Mouse (Mus musculus): Measurements from ENCODE around the gene Galp.

DNA sequence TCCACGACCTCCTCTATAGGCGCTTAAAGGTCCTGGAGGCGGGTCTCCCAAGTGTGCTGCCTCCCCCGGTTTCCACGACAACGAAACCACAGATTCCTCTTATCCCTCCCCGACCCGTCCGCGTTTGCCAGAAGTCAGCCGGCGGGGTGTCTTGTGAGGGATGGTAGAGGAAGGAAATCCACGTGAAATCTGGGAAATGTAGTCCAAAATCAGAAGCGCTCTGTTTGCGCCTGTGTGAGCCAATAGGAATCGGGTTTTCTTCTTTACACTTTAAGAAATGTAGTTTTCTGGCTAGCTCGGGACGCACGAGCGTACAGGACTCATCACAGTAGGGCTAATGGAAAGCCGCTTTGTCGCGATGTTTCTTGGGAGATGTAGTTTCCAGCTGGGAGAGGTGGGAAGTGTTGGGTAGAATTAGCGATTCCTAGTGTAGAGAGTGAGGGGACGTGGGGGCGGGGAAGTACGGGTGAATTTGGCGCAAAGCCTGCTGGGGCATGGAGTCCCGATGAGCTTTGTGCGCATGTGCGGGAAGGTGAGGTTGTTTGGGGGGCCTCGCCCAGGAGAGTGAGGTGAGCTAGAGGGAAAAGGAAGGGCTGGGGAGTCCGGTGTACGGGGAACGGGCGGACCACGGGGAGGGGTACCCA is 24.8 kb upstream of the Galp start, which contains the start of gene Zfp444:
- TF ChIP-seq CTCF (conservative IDR thresholded peaks at IDR 0.05; ENCODE audit: low read length), result no peak
- TF ChIP-seq NANOG (IDR thresholded peaks at IDR 0.05; ENCODE audit: borderline replicate concordance, low read length), result no peak

Measured in E14TG2a.4 (cell line).